Mouse (Mus musculus): ENCODE measurements around the gene Xylt1.

Xylt1 gene

GRCm38 (mm10) chr7:117435730-117436441, 55.1 kb downstream of the Xylt1 start:
- DNase-seq (ENCODE audit: low spot score) = no peak

- no peak for DNase-seq (ENCODE audit: low spot score)
These were observed 56.1 kb downstream of the Xylt1 start for GRCm38 (mm10) chr7:117436892-117437291.

- no peak for DNase-seq (ENCODE audit: low spot score)
These were observed 60.2 kb downstream of the Xylt1 start for GRCm38 (mm10) chr7:117440994-117441393.

GRCm38 (mm10) chr7:117442639-117443038, 61.9 kb downstream of the Xylt1 start:
- no peak for DNase-seq (ENCODE audit: low spot score)

- DNase-seq (ENCODE audit: low spot score) = no peak
These were observed 62.4 kb downstream of the Xylt1 start for GRCm38 (mm10) chr7:117443215-117443614.

GRCm38 (mm10) chr7:117445471-117445870, 64.7 kb downstream of the Xylt1 start:
- no peak for DNase-seq (ENCODE audit: low spot score)

GRCm38 (mm10) chr7:117449605-117450004, 68.8 kb downstream of the Xylt1 start:
- DNase-seq (ENCODE audit: low spot score) = no peak

GRCm38 (mm10) chr7:117451212-117451611, 70.4 kb downstream of the Xylt1 start:
- DNase-seq (ENCODE audit: low spot score) = no peak

GRCm38 (mm10) chr7:117452269-117452668, 71.5 kb downstream of the Xylt1 start:
- DNase-seq (ENCODE audit: low spot score) = no peak

- no peak for DNase-seq (ENCODE audit: low spot score)
These were observed 74.2 kb downstream of the Xylt1 start for GRCm38 (mm10) chr7:117454789-117455548.

GRCm38 (mm10) chr7:117462196-117462935, 81.6 kb downstream of the Xylt1 start:
- no peak for DNase-seq (ENCODE audit: low spot score)

GRCm38 (mm10) chr7:117464956-117465355, 84.2 kb downstream of the Xylt1 start:
- DNase-seq (ENCODE audit: low spot score) = no peak

- no peak for DNase-seq (ENCODE audit: low spot score)
These were observed 85.4 kb downstream of the Xylt1 start for GRCm38 (mm10) chr7:117466006-117466780.

- no peak for DNase-seq (ENCODE audit: low spot score)
These were observed 89.5 kb downstream of the Xylt1 start for GRCm38 (mm10) chr7:117470243-117470802.

GRCm38 (mm10) chr7:117472055-117472780, 91.4 kb downstream of the Xylt1 start:
- no peak for DNase-seq (ENCODE audit: low spot score)

GRCm38 (mm10) chr7:117472781-117473743, 92.3 kb downstream of the Xylt1 start:
- no peak for DNase-seq (ENCODE audit: low spot score)

GRCm38 (mm10) chr7:117474302-117474701, 93.5 kb downstream of the Xylt1 start:
- no peak for DNase-seq (ENCODE audit: low spot score)

GRCm38 (mm10) chr7:117475106-117475505, 94.3 kb downstream of the Xylt1 start:
- no peak for DNase-seq (ENCODE audit: low spot score)

- no peak for DNase-seq (ENCODE audit: low spot score)
These were observed 98.2 kb downstream of the Xylt1 start for GRCm38 (mm10) chr7:117478937-117479336.

- no peak for DNase-seq (ENCODE audit: low spot score)
These were observed 100.1 kb downstream of the Xylt1 start for GRCm38 (mm10) chr7:117480831-117481230.
